Mouse (Mus musculus): Measurements from ENCODE around the gene Magi3. TPM values are rescaled to one million over a fixed set of nuclear protein-coding genes. Genes with fewer than 3 reads are reported as not detected.
A peak's percentile ranks its signal among the peaks of the same experiment; 100 is the strongest.

The Magi3 gene
- polyA plus RNA-seq, 1 experiment, result 0.92 TPM

DNA sequence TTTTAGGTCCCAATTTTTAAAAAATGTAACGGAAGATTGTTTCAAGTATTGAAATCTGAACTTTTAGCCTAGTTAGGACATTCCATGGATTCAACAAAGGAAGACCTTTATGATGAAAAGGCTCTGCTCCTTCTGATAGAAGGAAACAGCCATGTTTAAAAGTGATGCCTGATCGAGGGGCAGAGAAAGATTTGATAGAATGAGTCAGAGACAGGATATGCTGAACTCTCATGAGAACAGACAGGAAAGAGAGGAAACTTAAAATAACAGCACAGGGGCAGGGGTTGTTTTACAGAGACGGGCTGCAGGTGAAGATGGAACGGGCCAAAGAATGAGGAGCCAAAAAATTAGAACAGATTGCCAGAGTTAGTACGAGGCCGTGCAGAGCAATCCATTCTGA, 59.6 kb downstream of the Magi3 start:
- peak in 1 of 2 experiments; percentile 8 for DNase-seq (ENCODE audit: low read depth in 1 of 2, low spot score in 2 of 2)
- Histone ChIP-seq H3K27me3 (ENCODE audit: control insufficient read depth, insufficient read depth, low read length) (no peaks in the 10 kb centered on the region), H3K36me3 (ENCODE audit: control insufficient read depth, insufficient read depth, low read length) (no peaks in the 10 kb centered on the region), H3K4me1 (ENCODE audit: control insufficient read depth, insufficient read depth, insufficient read length) (peaks cover 3% of the 10 kb centered on the region), H3K27ac (ENCODE audit: insufficient read depth, low read length) (no peak overlapping the region; the same call in 1 of the 2 replicates), H3K4me3 (ENCODE audit: extremely low read depth, insufficient read depth, insufficient read length) (peak overlapping the region; percentile 10; the same call in 1 of the 2 replicates)
- WGBS, result 47% methylated on average over 6 of the region's 6 CpGs
- TF ChIP-seq POLR2A (IDR thresholded peaks at IDR 0.05; ENCODE audit: low read depth, low read length), result no peak
- TF ChIP-seq CTCF (IDR thresholded peaks at IDR 0.05; ENCODE audit: extremely low read depth, insufficient read depth, insufficient read length, insufficient replicate concordance), result no peak

DNA sequence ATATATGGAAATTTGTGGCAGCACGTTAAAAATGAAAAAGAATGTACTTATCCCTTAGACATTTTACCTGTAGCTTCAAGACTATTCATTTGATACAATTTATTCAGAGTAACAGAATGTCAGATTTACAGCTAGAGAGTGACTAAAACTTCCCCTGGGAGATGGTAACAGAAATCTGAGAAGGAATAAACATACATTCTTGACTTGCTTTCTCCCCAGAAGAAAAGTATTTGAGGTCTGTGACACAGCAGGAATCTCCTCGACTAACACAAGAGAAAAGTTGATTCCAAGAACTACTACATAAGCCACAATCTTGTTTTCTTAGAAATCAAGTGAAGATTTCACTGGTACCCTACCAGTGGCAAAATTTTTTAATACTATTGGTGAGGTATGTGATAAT, 70.0 kb downstream of the Magi3 start:
- DNase-seq (ENCODE audit: low read depth in 1 of 2, low spot score in 2 of 2), result no peak
- TF ChIP-seq CTCF (IDR thresholded peaks at IDR 0.05; ENCODE audit: extremely low read depth, insufficient read depth, insufficient read length, insufficient replicate concordance) (no peak), POLR2A (IDR thresholded peaks at IDR 0.05; ENCODE audit: low read depth, low read length) (no peak)
- no peaks in the 10 kb centered on the region for H3K36me3 ChIP-seq (ENCODE audit: control insufficient read depth, insufficient read depth, low read length)
- H3K4me3 ChIP-seq (ENCODE audit: extremely low read depth, insufficient read depth, insufficient read length), result no peak overlapping the region
- WGBS, result 56% methylated on average over 2 of the region's 2 CpGs
- H3K27me3 ChIP-seq (ENCODE audit: control insufficient read depth, insufficient read depth, low read length), result no peaks in the 10 kb centered on the region
- H3K27ac ChIP-seq (ENCODE audit: insufficient read depth, low read length), result no peak overlapping the region
- H3K4me1 ChIP-seq (ENCODE audit: control insufficient read depth, insufficient read depth, insufficient read length), result no peaks in the 10 kb centered on the region

GRCm38 (mm10) chr3:104142376-104142775, 77.8 kb downstream of the Magi3 start:
- 87% methylated on average over 4 of the region's 4 CpGs for WGBS
- Histone ChIP-seq H3K27me3 (ENCODE audit: control insufficient read depth, insufficient read depth, low read length) (no peaks in the 10 kb centered on the region), H3K27ac (ENCODE audit: insufficient read depth, low read length) (no peak overlapping the region), H3K4me1 (ENCODE audit: control insufficient read depth, insufficient read depth, insufficient read length) (no peaks in the 10 kb centered on the region), H3K36me3 (ENCODE audit: control insufficient read depth, insufficient read depth, low read length) (no peaks in the 10 kb centered on the region), H3K4me3 (ENCODE audit: extremely low read depth, insufficient read depth, insufficient read length) (no peak overlapping the region)
- TF ChIP-seq CTCF (IDR thresholded peaks at IDR 0.05; ENCODE audit: extremely low read depth, insufficient read depth, insufficient read length, insufficient replicate concordance) (no peak), POLR2A (IDR thresholded peaks at IDR 0.05; ENCODE audit: low read depth, low read length) (no peak)
- no peak for DNase-seq (ENCODE audit: low read depth in 1 of 2, low spot score in 2 of 2)

GRCm38 (mm10) chr3:104138953-104139450, 81.2 kb downstream of the Magi3 start:
- Histone ChIP-seq H3K27ac (ENCODE audit: insufficient read depth, low read length) (no peak overlapping the region), H3K4me3 (ENCODE audit: extremely low read depth, insufficient read depth, insufficient read length) (no peak overlapping the region), H3K36me3 (ENCODE audit: control insufficient read depth, insufficient read depth, low read length) (no peaks in the 10 kb centered on the region), H3K27me3 (ENCODE audit: control insufficient read depth, insufficient read depth, low read length) (no peaks in the 10 kb centered on the region), H3K4me1 (ENCODE audit: control insufficient read depth, insufficient read depth, insufficient read length) (no peaks in the 10 kb centered on the region)
- no peak for TF ChIP-seq POLR2A (IDR thresholded peaks at IDR 0.05; ENCODE audit: low read depth, low read length)
- no peak for TF ChIP-seq CTCF (IDR thresholded peaks at IDR 0.05; ENCODE audit: extremely low read depth, insufficient read depth, insufficient read length, insufficient replicate concordance)
- 94% methylated on average over 4 of the region's 4 CpGs for WGBS
- no peak for DNase-seq (ENCODE audit: low read depth in 1 of 2, low spot score in 2 of 2)

DNA sequence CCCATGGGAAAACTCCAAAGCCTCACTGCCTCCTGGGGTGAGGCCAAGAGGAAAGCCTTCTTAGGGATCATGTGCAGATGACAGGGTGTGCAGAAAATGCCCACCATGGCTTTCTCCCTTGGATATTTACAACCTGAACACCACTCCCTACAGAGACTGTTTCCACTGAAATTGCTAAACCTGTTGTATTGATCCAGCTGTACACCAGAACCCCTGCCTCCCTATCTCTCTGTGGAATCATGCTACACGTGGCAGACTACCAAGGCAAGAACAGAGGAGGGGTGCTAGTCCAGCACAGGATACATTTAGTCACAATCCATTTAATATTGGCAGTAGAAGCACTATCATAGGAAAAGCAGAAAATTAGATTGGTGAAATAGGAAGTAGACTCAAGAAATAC, 94.5 kb downstream of the Magi3 start:
- Histone ChIP-seq H3K27me3 (ENCODE audit: control insufficient read depth, insufficient read depth, low read length) (no peaks in the 10 kb centered on the region), H3K27ac (ENCODE audit: insufficient read depth, low read length) (no peak overlapping the region), H3K4me3 (ENCODE audit: extremely low read depth, insufficient read depth, insufficient read length) (no peak overlapping the region), H3K36me3 (ENCODE audit: control insufficient read depth, insufficient read depth, low read length) (no peaks in the 10 kb centered on the region), H3K4me1 (ENCODE audit: control insufficient read depth, insufficient read depth, insufficient read length) (no peaks in the 10 kb centered on the region)
- no peak for DNase-seq (ENCODE audit: low read depth in 1 of 2, low spot score in 2 of 2)
- 76% methylated on average over 1 of the region's 1 CpGs for WGBS
- TF ChIP-seq CTCF (IDR thresholded peaks at IDR 0.05; ENCODE audit: extremely low read depth, insufficient read depth, insufficient read length, insufficient replicate concordance), result no peak
- no peak for TF ChIP-seq POLR2A (IDR thresholded peaks at IDR 0.05; ENCODE audit: low read depth, low read length)

- Histone ChIP-seq H3K27ac (ENCODE audit: insufficient read depth, low read length) (no peak overlapping the region), H3K4me3 (ENCODE audit: extremely low read depth, insufficient read depth, insufficient read length) (no peak overlapping the region), H3K4me1 (ENCODE audit: control insufficient read depth, insufficient read depth, insufficient read length) (no peaks in the 10 kb centered on the region), H3K27me3 (ENCODE audit: control insufficient read depth, insufficient read depth, low read length) (no peaks in the 10 kb centered on the region), H3K36me3 (ENCODE audit: control insufficient read depth, insufficient read depth, low read length) (no peaks in the 10 kb centered on the region)
- WGBS, result 88% methylated on average over 1 of the region's 1 CpGs
- DNase-seq (ENCODE audit: low read depth in 1 of 2, low spot score in 2 of 2), result no peak
- TF ChIP-seq POLR2A (IDR thresholded peaks at IDR 0.05; ENCODE audit: low read depth, low read length) (no peak), CTCF (IDR thresholded peaks at IDR 0.05; ENCODE audit: extremely low read depth, insufficient read depth, insufficient read length, insufficient replicate concordance) (no peak)
Measured at GRCm38 (mm10) chr3:104123846-104124245, 96.3 kb downstream of the Magi3 start.

GRCm38 (mm10) chr3:104109478-104109877, 110.7 kb downstream of the Magi3 start:
- Histone ChIP-seq H3K4me1 (ENCODE audit: control insufficient read depth, insufficient read depth, insufficient read length) (no peaks in the 10 kb centered on the region), H3K4me3 (ENCODE audit: extremely low read depth, insufficient read depth, insufficient read length) (no peak overlapping the region), H3K36me3 (ENCODE audit: control insufficient read depth, insufficient read depth, low read length) (no peaks in the 10 kb centered on the region), H3K27ac (ENCODE audit: insufficient read depth, low read length) (no peak overlapping the region), H3K27me3 (ENCODE audit: control insufficient read depth, insufficient read depth, low read length) (no peaks in the 10 kb centered on the region)
- DNase-seq (ENCODE audit: low read depth in 1 of 2, low spot score in 2 of 2), result no peak
- no peak for TF ChIP-seq CTCF (IDR thresholded peaks at IDR 0.05; ENCODE audit: extremely low read depth, insufficient read depth, insufficient read length, insufficient replicate concordance)
- TF ChIP-seq POLR2A (IDR thresholded peaks at IDR 0.05; ENCODE audit: low read depth, low read length), result no peak
- WGBS, result 90% methylated on average over 3 of the region's 3 CpGs
